Mouse (Mus musculus): Measurements from ENCODE around the gene Hist1h4c. TPM values are rescaled to one million over a fixed set of nuclear protein-coding genes. Genes with fewer than 3 reads are reported as not detected.
A peak's percentile ranks its signal among the peaks of the same experiment; 100 is the strongest.

The Hist1h4c gene
- polyA plus RNA-seq, 1 experiment from 2014 or later: 6.8 TPM

DNA sequence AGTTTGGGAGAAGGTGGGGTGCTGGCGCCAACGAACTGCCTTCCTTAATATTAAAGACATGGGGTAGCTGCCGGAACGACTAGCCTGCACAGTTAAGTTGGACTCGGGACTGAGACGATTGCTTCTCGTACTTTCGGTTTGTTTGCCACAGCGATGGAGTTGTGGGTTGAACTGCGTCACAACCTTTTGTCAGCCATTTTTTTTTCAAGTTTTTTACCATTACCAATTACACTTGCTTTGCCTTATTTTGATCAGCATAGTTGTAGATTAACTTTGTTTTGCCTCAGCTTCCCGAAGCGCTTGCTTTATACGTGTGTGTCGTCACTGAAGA, 41.6 kb upstream of the Hist1h4c start:
- Histone ChIP-seq H3K27ac (replicated peaks) (peak overlapping the region; percentile 96), H3K27me3 (replicated peaks; ENCODE audit: low read depth, poor library complexity, severe bottlenecking) (no peaks in the 10 kb centered on the region), H3K36me3 (replicated peaks) (no peaks in the 10 kb centered on the region), H3K4me3 (peak overlapping the region; percentile 71), H3K4me1 (peaks cover 28% of the 10 kb centered on the region), H3K9me3 (no peaks in the 10 kb centered on the region)
- no peak for DNase-seq (ENCODE audit: low spot score)
- 2% methylated on average over 14 of the region's 14 CpGs for WGBS

DNA sequence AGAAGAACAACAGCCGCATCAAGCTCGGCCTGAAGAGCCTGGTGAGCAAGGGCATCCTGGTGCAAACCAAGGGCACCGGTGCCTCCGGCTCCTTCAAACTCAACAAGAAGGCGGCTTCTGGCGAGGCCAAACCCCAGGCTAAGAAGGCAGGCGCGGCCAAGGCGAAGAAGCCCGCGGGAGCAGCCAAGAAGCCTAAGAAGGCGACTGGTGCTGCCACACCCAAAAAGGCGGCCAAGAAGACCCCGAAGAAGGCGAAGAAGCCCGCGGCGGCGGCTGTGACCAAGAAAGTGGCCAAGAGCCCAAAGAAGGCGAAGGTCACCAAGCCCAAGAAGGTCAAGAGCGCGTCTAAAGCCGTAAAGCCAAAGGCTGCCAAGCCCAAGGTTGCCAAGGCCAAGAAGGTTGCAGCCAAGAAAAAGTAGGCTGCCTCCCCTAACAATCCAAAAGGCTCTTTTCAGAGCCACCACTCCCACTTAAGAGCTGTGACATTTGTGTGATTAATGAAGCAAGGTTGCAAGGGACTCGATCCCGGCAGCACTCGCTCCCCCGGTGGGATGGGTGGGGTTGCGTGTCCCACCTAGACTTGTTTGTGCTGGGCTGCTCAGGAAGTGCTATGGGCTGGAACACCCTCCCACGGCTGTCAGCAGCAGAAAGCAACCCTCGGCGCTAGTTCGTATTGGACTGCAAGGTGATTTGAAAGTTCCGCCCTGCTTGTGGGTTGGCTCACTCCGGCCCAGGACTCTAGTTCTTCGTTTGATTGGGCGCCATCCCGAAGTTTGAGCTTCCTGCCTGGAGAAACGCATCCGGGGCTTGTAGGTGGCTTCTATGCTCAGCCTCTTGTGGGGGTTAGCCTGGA, 41.0 kb upstream of the Hist1h4c start:
- no peaks in the 10 kb centered on the region for H3K36me3 ChIP-seq (replicated peaks)
- H3K4me1 ChIP-seq: peaks cover 25% of the 10 kb centered on the region
- H3K9me3 ChIP-seq: no peaks in the 10 kb centered on the region
- H3K27ac ChIP-seq (replicated peaks): peak overlapping the region; percentile 96
- no peaks in the 10 kb centered on the region for H3K27me3 ChIP-seq (replicated peaks; ENCODE audit: low read depth, poor library complexity, severe bottlenecking)
- H3K4me3 ChIP-seq: peak overlapping the region; percentile 71
- under 1% methylated on average over 39 of the region's 39 CpGs for WGBS
- peak; percentile 91 for DNase-seq (ENCODE audit: low spot score)

DNA sequence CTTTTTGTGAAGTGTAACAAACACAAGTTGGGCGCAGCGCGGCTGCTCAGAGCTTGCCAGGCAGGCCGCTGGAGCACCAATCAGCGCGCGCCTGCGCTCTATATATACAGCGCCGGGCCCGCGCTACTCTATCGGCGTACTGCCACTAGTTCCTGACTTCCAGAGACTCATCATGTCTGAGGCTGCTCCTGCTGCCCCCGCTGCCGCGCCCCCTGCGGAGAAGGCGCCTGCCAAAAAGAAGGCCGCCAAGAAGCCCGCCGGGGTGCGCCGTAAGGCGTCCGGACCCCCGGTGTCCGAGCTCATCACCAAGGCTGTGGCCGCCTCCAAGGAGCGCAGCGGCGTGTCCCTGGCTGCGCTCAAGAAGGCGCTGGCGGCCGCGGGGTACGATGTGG, 40.4 kb upstream of the Hist1h4c start, which contains the start of gene Hist1h1c:
Gene Hist1h1c (plus strand): TSS at position 132 of the 392 bp plus-strand sequence.
- Histone ChIP-seq H3K27me3 (replicated peaks; ENCODE audit: low read depth, poor library complexity, severe bottlenecking) (no peaks in the 10 kb centered on the region), H3K4me1 (peaks cover 20% of the 10 kb centered on the region), H3K4me3 (peak within 1 kb of the TSS; percentile 71), H3K36me3 (replicated peaks) (no peaks in the 10 kb centered on the region), H3K9me3 (no peaks in the 10 kb centered on the region), H3K27ac (replicated peaks) (peak within 1 kb of the TSS; percentile 96)
- under 1% methylated on average over 38 of the region's 38 CpGs for WGBS
- peak; percentile 94 for DNase-seq (ENCODE audit: low spot score)

DNA sequence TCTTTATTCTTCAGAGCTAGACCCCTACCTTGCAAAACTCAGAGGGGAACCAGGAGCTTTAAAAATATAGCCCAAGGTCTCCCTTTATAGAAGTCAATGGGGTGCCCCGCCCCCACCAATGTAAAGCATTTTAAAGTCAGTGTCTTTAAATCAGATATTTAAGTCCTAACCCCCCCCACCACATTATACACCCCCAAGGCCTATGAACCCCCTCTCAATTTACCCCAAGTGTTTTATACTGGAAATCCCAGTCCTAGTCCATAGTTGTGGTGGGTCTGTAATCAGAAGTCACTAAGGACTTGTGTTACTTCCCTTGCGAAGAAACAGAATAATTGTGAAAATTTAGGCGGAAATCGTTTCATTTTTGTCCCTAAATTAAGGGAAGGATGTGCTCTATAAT, 39.8 kb upstream of the Hist1h4c start:
- Histone ChIP-seq H3K4me1 (peaks cover 20% of the 10 kb centered on the region), H3K4me3 (peak overlapping the region; percentile 71), H3K27ac (replicated peaks) (peak overlapping the region; percentile 96), H3K9me3 (no peaks in the 10 kb centered on the region), H3K36me3 (replicated peaks) (no peaks in the 10 kb centered on the region), H3K27me3 (replicated peaks; ENCODE audit: low read depth, poor library complexity, severe bottlenecking) (no peaks in the 10 kb centered on the region)
- WGBS: 23% methylated on average over 4 of the region's 4 CpGs
- no peak for DNase-seq (ENCODE audit: low spot score)

DNA sequence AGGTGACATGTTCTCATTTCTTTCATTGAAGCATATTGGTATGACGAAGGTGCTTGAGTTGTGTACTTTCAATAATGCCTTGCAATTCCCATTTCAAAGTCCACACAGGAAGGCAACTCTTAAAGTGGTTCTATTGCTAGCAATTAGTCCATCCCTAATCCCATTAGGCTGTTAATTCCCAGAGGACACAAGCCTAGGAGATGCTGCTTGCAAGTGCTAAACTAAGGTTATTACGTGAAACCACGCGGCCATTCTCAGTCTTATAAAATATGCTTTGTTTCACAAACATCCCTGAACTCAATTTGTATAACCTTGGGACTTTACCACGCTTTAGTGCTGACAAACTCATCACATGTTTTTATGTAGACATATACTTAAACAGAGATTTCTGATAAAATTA, 38.8 kb upstream of the Hist1h4c start:
- Histone ChIP-seq H3K36me3 (replicated peaks) (no peaks in the 10 kb centered on the region), H3K27me3 (replicated peaks; ENCODE audit: low read depth, poor library complexity, severe bottlenecking) (no peaks in the 10 kb centered on the region), H3K9me3 (no peaks in the 10 kb centered on the region), H3K27ac (replicated peaks) (peak overlapping the region; percentile 96; the same call in 1 of the 2 replicates), H3K4me3 (no peak overlapping the region), H3K4me1 (peaks cover 20% of the 10 kb centered on the region)
- 82% methylated on average over 5 of the region's 5 CpGs for WGBS
- DNase-seq (ENCODE audit: low spot score): no peak

DNA sequence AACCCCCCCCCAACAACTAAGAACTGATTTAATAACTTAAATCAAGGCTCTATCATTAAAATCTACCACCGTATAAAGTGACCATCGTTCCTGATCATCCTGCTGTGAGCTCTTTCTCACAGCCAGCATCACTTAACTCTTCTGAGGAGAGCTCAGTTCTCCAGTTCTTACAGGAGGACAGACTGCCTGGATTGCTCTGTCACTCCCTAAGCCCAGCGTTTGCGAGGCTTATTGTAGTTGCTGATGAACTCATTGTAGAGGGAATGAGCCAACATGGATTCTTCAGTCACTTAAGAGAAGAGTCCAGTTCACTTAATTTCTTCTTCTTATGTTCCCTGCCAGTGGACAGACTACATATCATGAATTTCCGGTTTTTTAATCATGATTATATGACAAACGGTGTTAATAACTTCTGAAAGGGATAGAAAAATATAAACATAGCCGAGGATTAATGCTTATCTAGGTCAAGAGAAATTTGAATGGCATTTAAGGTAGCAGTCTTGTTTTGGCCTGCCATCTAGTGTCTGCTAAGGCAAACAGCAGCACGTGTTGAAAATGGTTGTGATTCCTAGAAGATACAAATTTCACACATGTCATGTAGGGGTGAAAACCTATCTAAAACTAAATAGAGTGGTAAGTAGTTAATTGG, 34.0 kb upstream of the Hist1h4c start:
- WGBS: 30% methylated on average over 8 of the region's 8 CpGs
- no peak for DNase-seq (ENCODE audit: low spot score)
- H3K4me1 ChIP-seq: peaks cover 4% of the 10 kb centered on the region

DNA sequence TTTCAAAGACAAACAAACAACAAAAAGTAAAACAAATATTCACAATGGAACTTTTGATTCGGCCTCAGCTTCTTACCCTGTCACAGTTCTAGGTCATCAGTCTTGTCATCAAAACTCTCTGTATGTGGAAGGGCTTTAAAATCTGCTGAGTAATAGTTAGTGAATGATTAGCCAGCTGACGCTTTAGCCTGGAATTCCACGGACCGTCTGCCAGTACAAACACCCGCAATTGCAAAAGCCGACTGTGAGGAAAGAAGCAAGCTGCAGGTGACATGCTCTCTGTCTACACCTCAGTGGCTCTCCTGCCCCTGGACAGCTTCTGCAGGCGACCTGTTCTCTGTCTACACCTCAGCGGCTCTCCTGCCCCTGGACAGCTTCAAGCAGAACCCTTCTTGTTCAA, 32.2 kb upstream of the Hist1h4c start:
- no peak overlapping the region for H3K4me3 ChIP-seq
- DNase-seq (ENCODE audit: low spot score): no peak
- peaks cover 4% of the 10 kb centered on the region for H3K4me1 ChIP-seq
- H3K36me3 ChIP-seq (replicated peaks): no peaks in the 10 kb centered on the region
- H3K27ac ChIP-seq (replicated peaks): peak overlapping the region; percentile 35; the same call in 1 of the 2 replicates
- no peaks in the 10 kb centered on the region for H3K9me3 ChIP-seq
- no peaks in the 10 kb centered on the region for H3K27me3 ChIP-seq (replicated peaks; ENCODE audit: low read depth, poor library complexity, severe bottlenecking)
- 55% methylated on average over 8 of the region's 8 CpGs for WGBS

More for the DNA sequence above, 34.0 kb upstream of the Hist1h4c start:
- Histone ChIP-seq H3K4me3 (no peak overlapping the region), H3K27me3 (replicated peaks; ENCODE audit: low read depth, poor library complexity, severe bottlenecking) (no peaks in the 10 kb centered on the region), H3K27ac (replicated peaks) (no peak overlapping the region; the same call in 1 of the 2 replicates), H3K9me3 (no peaks in the 10 kb centered on the region), H3K36me3 (replicated peaks) (no peaks in the 10 kb centered on the region)

DNA sequence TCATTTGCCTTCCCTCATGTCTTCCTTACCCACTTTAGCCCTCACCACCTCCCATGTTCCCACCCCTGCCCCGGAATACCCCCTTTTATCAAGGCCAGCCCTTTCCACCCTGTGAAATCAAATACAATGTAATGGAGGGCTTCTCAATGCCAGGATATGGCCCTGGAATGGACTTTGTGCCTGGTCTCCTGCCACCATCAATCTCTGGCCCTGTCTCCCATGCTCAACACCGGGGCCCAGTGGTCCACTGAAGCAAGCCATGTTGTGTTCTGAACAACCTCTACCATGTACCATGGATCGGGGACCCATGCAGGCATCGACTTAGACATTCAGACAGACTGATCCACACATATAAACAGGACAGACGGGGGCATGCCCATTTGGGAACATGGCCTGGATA, 31.5 kb upstream of the Hist1h4c start:
- Histone ChIP-seq H3K27ac (replicated peaks) (0 out of 2 replicates have a peak overlapping the region, but pooled peaks have one; percentile 30), H3K27me3 (replicated peaks; ENCODE audit: low read depth, poor library complexity, severe bottlenecking) (no peaks in the 10 kb centered on the region), H3K9me3 (no peaks in the 10 kb centered on the region), H3K4me3 (no peak overlapping the region), H3K36me3 (replicated peaks) (no peaks in the 10 kb centered on the region), H3K4me1 (peaks cover 8% of the 10 kb centered on the region)
- no peak for DNase-seq (ENCODE audit: low spot score)
- 93% methylated on average over 5 of the region's 5 CpGs for WGBS

DNA sequence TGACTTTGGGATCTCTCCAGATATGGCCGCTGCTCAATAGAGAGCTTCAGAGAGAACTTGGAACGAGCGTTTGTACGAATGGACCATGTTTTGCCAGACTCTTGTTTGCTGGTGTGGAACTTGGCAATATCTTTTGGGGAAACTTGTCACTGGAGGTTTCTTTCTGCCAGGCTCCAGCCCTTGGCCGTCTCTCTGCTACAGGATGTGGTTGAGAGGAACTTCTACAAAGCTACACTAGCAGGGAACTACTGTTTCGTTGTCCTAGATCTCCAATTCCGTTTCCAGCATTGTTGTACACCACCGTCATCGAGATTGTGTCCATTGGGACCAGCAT, 30.9 kb upstream of the Hist1h4c start:
- Histone ChIP-seq H3K4me1 (peaks cover 8% of the 10 kb centered on the region), H3K36me3 (replicated peaks) (no peaks in the 10 kb centered on the region), H3K27ac (replicated peaks) (0 out of 2 replicates have a peak overlapping the region, but pooled peaks have one; percentile 30), H3K9me3 (no peaks in the 10 kb centered on the region), H3K27me3 (replicated peaks; ENCODE audit: low read depth, poor library complexity, severe bottlenecking) (no peaks in the 10 kb centered on the region), H3K4me3 (no peak overlapping the region)
- 91% methylated on average over 9 of the region's 9 CpGs for WGBS
- DNase-seq (ENCODE audit: low spot score): no peak

DNA sequence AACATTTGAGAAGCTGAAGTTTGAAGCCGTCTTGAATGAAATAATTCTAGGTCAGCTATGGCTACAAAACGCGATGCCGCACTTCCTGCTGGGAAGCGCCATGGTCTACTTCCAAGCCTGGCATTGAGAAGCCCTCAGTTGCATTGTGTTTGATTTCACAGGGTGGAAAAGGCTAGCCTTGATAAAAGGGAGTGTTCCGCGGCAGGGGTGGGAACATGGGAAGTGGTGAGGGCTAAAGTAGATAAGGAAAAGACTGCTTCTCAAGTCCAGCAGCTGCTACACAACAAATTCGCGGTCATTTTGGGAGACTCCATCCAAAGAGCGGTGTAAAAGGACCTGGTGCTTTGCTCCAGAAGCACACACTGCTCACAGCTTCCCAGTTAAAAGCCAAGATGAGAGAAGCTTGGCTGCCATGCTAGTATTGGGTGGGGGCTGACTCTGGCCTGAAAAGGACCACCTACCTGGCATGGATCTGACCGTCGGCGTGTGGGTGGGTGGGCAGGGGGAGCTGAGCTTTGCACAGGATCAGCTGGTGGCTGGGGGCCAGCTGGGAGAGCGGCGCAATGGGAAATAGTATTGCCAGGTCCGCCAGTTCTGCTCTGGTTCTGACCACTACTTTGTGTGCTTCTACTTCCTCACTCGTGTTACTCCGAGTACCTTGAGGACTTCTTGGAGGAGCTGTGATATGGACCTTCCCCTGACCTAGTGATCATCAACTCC, 30.4 kb upstream of the Hist1h4c start:
- Histone ChIP-seq H3K27me3 (replicated peaks; ENCODE audit: low read depth, poor library complexity, severe bottlenecking) (no peaks in the 10 kb centered on the region), H3K4me1 (peaks cover 8% of the 10 kb centered on the region), H3K4me3 (no peak overlapping the region), H3K9me3 (no peaks in the 10 kb centered on the region), H3K27ac (replicated peaks) (0 out of 2 replicates have a peak overlapping the region, but pooled peaks have one; percentile 30), H3K36me3 (replicated peaks) (no peaks in the 10 kb centered on the region)
- no peak for DNase-seq (ENCODE audit: low spot score)
- WGBS: 92% methylated on average over 18 of the region's 18 CpGs

DNA sequence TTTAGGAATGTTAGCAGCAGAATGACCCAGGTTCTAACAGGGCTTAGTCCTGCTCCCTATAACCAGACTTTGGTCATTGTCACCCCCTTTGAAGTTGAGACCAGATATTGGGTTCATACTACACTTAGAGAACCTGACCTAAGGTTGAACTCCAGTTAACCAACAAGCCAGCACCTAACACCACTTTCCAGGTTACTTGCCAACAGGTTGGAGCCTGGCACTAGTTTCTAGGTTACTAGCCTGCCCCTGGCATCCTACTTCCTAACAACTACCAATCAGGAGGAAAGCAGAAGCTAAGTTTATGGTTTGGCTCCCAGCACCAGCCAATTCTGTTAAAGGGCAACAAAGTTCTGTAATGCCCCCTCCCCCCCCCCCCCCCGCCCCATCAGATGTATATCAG, 27.0 kb upstream of the Hist1h4c start:
- WGBS: 38% methylated on average over 1 of the region's 1 CpGs
- H3K4me1 ChIP-seq: peaks cover 4% of the 10 kb centered on the region; the same call in 1 of the 2 replicates
- no peak overlapping the region for H3K4me3 ChIP-seq
- no peaks in the 10 kb centered on the region for H3K36me3 ChIP-seq (replicated peaks)
- no peaks in the 10 kb centered on the region for H3K9me3 ChIP-seq
- peak; percentile 3 for DNase-seq (ENCODE audit: low spot score)
- no peaks in the 10 kb centered on the region for H3K27me3 ChIP-seq (replicated peaks; ENCODE audit: low read depth, poor library complexity, severe bottlenecking)
- no peak overlapping the region for H3K27ac ChIP-seq (replicated peaks)

DNA sequence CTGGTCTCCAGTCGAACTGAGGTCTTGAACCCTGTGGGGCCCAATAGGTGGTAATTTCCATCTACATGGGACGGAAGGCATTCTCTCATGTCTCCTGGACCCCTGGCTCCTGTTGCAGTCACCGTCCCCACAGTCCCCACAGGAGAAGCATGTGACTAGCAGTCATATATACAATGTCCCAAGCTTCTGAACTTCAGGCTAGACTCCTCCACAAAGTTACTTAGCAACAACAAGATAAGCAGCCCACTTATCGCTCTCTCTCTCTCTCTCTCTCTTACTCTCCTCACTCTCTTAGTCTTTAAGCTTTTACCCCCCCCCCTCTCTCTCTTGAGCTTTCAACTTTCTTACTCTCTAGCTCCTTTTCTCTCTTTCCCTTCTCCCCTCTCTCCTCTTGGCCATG, 26.0 kb upstream of the Hist1h4c start:
- H3K4me1 ChIP-seq: peaks cover 4% of the 10 kb centered on the region; the same call in 1 of the 2 replicates
- H3K27me3 ChIP-seq (replicated peaks; ENCODE audit: low read depth, poor library complexity, severe bottlenecking): no peaks in the 10 kb centered on the region
- no peaks in the 10 kb centered on the region for H3K9me3 ChIP-seq
- peak; percentile 4 for DNase-seq (ENCODE audit: low spot score)
- no peak overlapping the region for H3K27ac ChIP-seq (replicated peaks)
- H3K4me3 ChIP-seq: no peak overlapping the region
- H3K36me3 ChIP-seq (replicated peaks): no peaks in the 10 kb centered on the region
- 85% methylated on average over 4 of the region's 4 CpGs for WGBS

Measured in embryonic facial prominence, embryonic 10.5 days (tissue).